Mouse (Mus musculus) bone marrow macrophage, adult 2 months (primary cell): ENCODE data around the gene Mfsd7a.

ENCODE experiments used
- CTCF ChIP-seq: IDR thresholded peaks from 2 replicates; pipeline ENCODE4 v1.5.1; 2012; ENCODE audit warnings: low read depth, mild to moderate bottlenecking, low read length, moderate library complexity
- POLR2A ChIP-seq: IDR thresholded peaks from 2 replicates; pipeline ENCODE4 v1.6.1; 2012; ENCODE audit warnings: mild to moderate bottlenecking, low read depth, low read length, borderline replicate concordance

DNA sequence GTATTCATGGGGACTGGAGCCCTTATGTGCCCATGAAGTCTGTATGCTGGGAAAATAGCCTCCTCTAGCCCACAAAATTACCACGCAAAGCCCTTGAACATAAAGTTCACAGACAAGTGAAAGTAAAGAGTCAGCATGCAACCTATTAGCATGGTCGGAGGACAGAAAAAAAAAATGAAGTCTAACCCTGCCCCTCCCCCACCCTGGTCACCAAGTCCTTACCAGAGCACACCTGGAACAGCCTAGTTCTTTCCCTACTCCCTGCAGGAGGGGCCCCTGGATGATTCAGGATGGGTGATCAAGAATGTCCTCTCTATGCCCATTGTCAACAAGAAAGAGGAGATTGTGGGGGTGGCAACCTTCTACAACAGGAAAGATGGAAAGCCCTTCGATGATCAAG lies 25.9 kb downstream of the Mfsd7a start:
- TF ChIP-seq CTCF (no peak), POLR2A (no peak)
